Mouse (Mus musculus): ENCODE measurements at regions not wholly inside any gene's neighbourhood (a gene's known extent, or its start where the extent isn't known, plus 50 kb on each side); places are given as distances from the start of the nearest gene placed in this dataset.

GRCm38 (mm10) chr2:78804931-78805330, 63.0 kb upstream of the Ube2e3 start:
- no peak for DNase-seq (ENCODE audit: extremely low read depth)
- H3K9me3 ChIP-seq (replicated peaks; ENCODE audit: low read length): no peaks in the 10 kb centered on the region
- TF ChIP-seq UBTF (IDR thresholded peaks at IDR 0.05; ENCODE audit: low read depth, low read length) (no peak), MXI1 (IDR thresholded peaks at IDR 0.05; ENCODE audit: low read depth, low read length) (no peak), POLR2AphosphoS2 (IDR thresholded peaks at IDR 0.05; ENCODE audit: low read depth, low read length) (no peak), MEF2A (IDR thresholded peaks at IDR 0.05; ENCODE audit: borderline replicate concordance, low read depth, low read length) (no peak), NELFE (IDR thresholded peaks at IDR 0.05; ENCODE audit: low read depth, low read length) (no peak), ZNF384 (IDR thresholded peaks at IDR 0.05; ENCODE audit: low read depth, low read length) (no peak), ZMIZ1 (IDR thresholded peaks at IDR 0.05; ENCODE audit: low read depth, low read length) (no peak), MAX (IDR thresholded peaks at IDR 0.05; ENCODE audit: low read length) (no peak), POLR2A (IDR thresholded peaks at IDR 0.05; ENCODE audit: low read depth, low read length) (no peak), MAZ (IDR thresholded peaks at IDR 0.05; ENCODE audit: low read depth, low read length) (no peak), BHLHE40 (IDR thresholded peaks at IDR 0.05; ENCODE audit: low read depth, low read length) (no peak), PAX5 (IDR thresholded peaks at IDR 0.05; ENCODE audit: low read length) (no peak), SMC3 (IDR thresholded peaks at IDR 0.05; ENCODE audit: low read depth, low read length) (no peak), JUN (IDR thresholded peaks at IDR 0.05; ENCODE audit: insufficient read depth, low read depth, low read length) (no peak), USF2 (conservative IDR thresholded peaks at IDR 0.05; ENCODE audit: low read depth, low read length) (no peak), ZC3H11A (IDR thresholded peaks at IDR 0.05; ENCODE audit: low read depth, low read length) (no peak), RCOR1 (conservative IDR thresholded peaks at IDR 0.05; ENCODE audit: low read depth, low read length) (no peak), HCFC1 (IDR thresholded peaks at IDR 0.05; ENCODE audit: low read depth, low read length) (no peak), NRF1 (IDR thresholded peaks at IDR 0.05; ENCODE audit: low read depth, low read length) (no peak)
- dilution Hi-C loops (cut with MboI; ENCODE audit: extremely low pct_ligation_motif_present, extremely low pct_unique_long_range_greater_than_20kb, low sequenced_read_pairs): no loop called here
- H3K4me2 ChIP-seq (ENCODE audit: insufficient read depth, low read depth, poor library complexity, severe bottlenecking): no peak overlapping the region
- H3K79me2 ChIP-seq (replicated peaks; ENCODE audit: control insufficient read depth, extremely low read depth, insufficient read depth, poor library complexity, severe bottlenecking): no peaks in the 10 kb centered on the region
- no peak overlapping the region for H3K27ac ChIP-seq (ENCODE audit: insufficient read depth, low read depth)
- in situ Hi-C loops (cut with MboI; ENCODE audit: low pct_ligation_motif_present, low pct_unique_long_range_greater_than_20kb, low sequenced_read_pairs): no loop called here
- no peaks in the 10 kb centered on the region for H3K4me1 ChIP-seq (ENCODE audit: control insufficient read depth in 1 of 2, insufficient read depth in 2 of 2)
- H3K27me3 ChIP-seq (replicated peaks): no peaks in the 10 kb centered on the region
- no peaks in the 10 kb centered on the region for H3K36me3 ChIP-seq (replicated peaks in 1 of 2; ENCODE audit: control insufficient read depth in 1 of 2, insufficient read depth in 1 of 2, low read length in 1 of 2)
- no peak overlapping the region for H3K9ac ChIP-seq (ENCODE audit: insufficient read depth, low read depth)
- no peak overlapping the region for H3K4me3 ChIP-seq (replicated peaks in 1 of 3; ENCODE audit: low read depth in 2 of 3, low read length in 2 of 3, poor library complexity in 1 of 3)

- H3K27me3 ChIP-seq (replicated peaks): no peaks in the 10 kb centered on the region
- H3K4me3 ChIP-seq (replicated peaks in 1 of 3; ENCODE audit: low read depth in 2 of 3, low read length in 2 of 3, poor library complexity in 1 of 3): no peak overlapping the region
- DNase-seq (ENCODE audit: extremely low read depth): no peak
- H3K9ac ChIP-seq (ENCODE audit: insufficient read depth, low read depth): no peak overlapping the region
- H3K4me1 ChIP-seq (ENCODE audit: control insufficient read depth in 1 of 2, insufficient read depth in 2 of 2): no peaks in the 10 kb centered on the region
- TF ChIP-seq PAX5 (IDR thresholded peaks at IDR 0.05; ENCODE audit: low read length) (no peak), ZC3H11A (IDR thresholded peaks at IDR 0.05; ENCODE audit: low read depth, low read length) (no peak), MYC (IDR thresholded peaks at IDR 0.05; ENCODE audit: low read depth, low read length) (no peak), POLR2A (IDR thresholded peaks at IDR 0.05; ENCODE audit: low read depth, low read length) (no peak), NELFE (IDR thresholded peaks at IDR 0.05; ENCODE audit: low read depth, low read length) (no peak), TCF12 (IDR thresholded peaks at IDR 0.05; ENCODE audit: low read depth, low read length) (no peak), KAT2A (IDR thresholded peaks at IDR 0.05; ENCODE audit: insufficient replicate concordance, low read length) (no peak), CHD1 (IDR thresholded peaks at IDR 0.05; ENCODE audit: low read depth, low read length) (no peak), MAFK (IDR thresholded peaks at IDR 0.05; ENCODE audit: insufficient replicate concordance, low read length) (no peak), HCFC1 (IDR thresholded peaks at IDR 0.05; ENCODE audit: low read depth, low read length) (no peak), MAZ (IDR thresholded peaks at IDR 0.05; ENCODE audit: low read depth, low read length) (no peak), BHLHE40 (IDR thresholded peaks at IDR 0.05; ENCODE audit: low read depth, low read length) (no peak), IRF4 (IDR thresholded peaks at IDR 0.05; ENCODE audit: low read depth, low read length) (no peak), MEF2A (IDR thresholded peaks at IDR 0.05; ENCODE audit: borderline replicate concordance, low read depth, low read length) (no peak), SMC3 (IDR thresholded peaks at IDR 0.05; ENCODE audit: low read depth, low read length) (no peak), POLR2AphosphoS2 (IDR thresholded peaks at IDR 0.05; ENCODE audit: low read depth, low read length) (no peak), USF2 (conservative IDR thresholded peaks at IDR 0.05; ENCODE audit: low read depth, low read length) (no peak), CTCF (conservative IDR thresholded peaks at IDR 0.05 in 1 of 2, IDR thresholded peaks at IDR 0.05 in 1 of 2; ENCODE audit: low read depth in 2 of 2, low read length in 2 of 2) (no peak), GABPA (IDR thresholded peaks at IDR 0.05; ENCODE audit: insufficient replicate concordance, low read depth, low read length) (no peak), USF1 (IDR thresholded peaks at IDR 0.05; ENCODE audit: low read depth, low read length) (no peak)
- H3K4me2 ChIP-seq (ENCODE audit: insufficient read depth, low read depth, poor library complexity, severe bottlenecking): no peak overlapping the region
- dilution Hi-C loops (cut with MboI; ENCODE audit: extremely low pct_ligation_motif_present, extremely low pct_unique_long_range_greater_than_20kb, low sequenced_read_pairs): no loop called here
- no peaks in the 10 kb centered on the region for H3K36me3 ChIP-seq (replicated peaks in 1 of 2; ENCODE audit: control insufficient read depth in 1 of 2, insufficient read depth in 1 of 2, low read length in 1 of 2)
- no peak overlapping the region for H3K27ac ChIP-seq (ENCODE audit: insufficient read depth, low read depth)
- no peaks in the 10 kb centered on the region for H3K9me3 ChIP-seq (replicated peaks; ENCODE audit: low read length)
- no peaks in the 10 kb centered on the region for H3K79me2 ChIP-seq (replicated peaks; ENCODE audit: control insufficient read depth, extremely low read depth, insufficient read depth, poor library complexity, severe bottlenecking)
- in situ Hi-C loops (cut with MboI; ENCODE audit: low pct_ligation_motif_present, low pct_unique_long_range_greater_than_20kb, low sequenced_read_pairs): no loop called here
These were observed 64.4 kb upstream of the Ube2e3 start for GRCm38 (mm10) chr2:78803543-78803942.
